Mouse (Mus musculus) CH12.LX (cell line): ENCODE measurements around the gene Agfg1.

ENCODE experiments used
- CHD1 ChIP-seq: IDR thresholded peaks from 2 replicates; pipeline ENCODE4 v1.6.1; 2012; ENCODE audit warnings: low read depth, low read length, improper control_type of control experiment, inconsistent platforms
- CHD2 ChIP-seq: IDR thresholded peaks from 2 replicates; pipeline ENCODE4 v1.6.1; 2011; ENCODE audit warnings: low read length, improper control_type of control experiment
- CTCF ChIP-seq, 2 experiments: IDR thresholded peaks in 1 of 2; conservative IDR thresholded peaks in 1 of 2; 2 replicates each; pipeline ENCODE4 v1.5.1; 2011 to 2012; ENCODE audit warnings: low read depth in 2 of 2, low read length in 2 of 2, improper control_type of control experiment in 1 of 2, inconsistent platforms in 1 of 2, mild to moderate bottlenecking in 1 of 2, moderate library complexity in 1 of 2
- HCFC1 ChIP-seq: IDR thresholded peaks from 2 replicates; pipeline ENCODE4 v1.6.1; 2012; ENCODE audit warnings: low read depth, mild to moderate bottlenecking, inconsistent platforms, low read length, improper control_type of control experiment
- POLR2A ChIP-seq: IDR thresholded peaks from 2 replicates; pipeline ENCODE4 v1.6.1; 2011; ENCODE audit warnings: low read depth, mild to moderate bottlenecking, improper control_type of control experiment, low read length
- USF1 ChIP-seq: IDR thresholded peaks from 2 replicates; pipeline ENCODE4 v1.6.1; 2014; ENCODE audit warnings: low read depth, mild to moderate bottlenecking, inconsistent platforms, low read length, improper control_type of control experiment

- TF ChIP-seq CTCF (conservative IDR thresholded peaks at IDR 0.05 in 1 of 2, IDR thresholded peaks at IDR 0.05 in 1 of 2; ENCODE audit: low read depth in 2 of 2, low read length in 2 of 2) (no peak), CHD2 (no peak), POLR2A (no peak), USF1 (no peak), HCFC1 (no peak), CHD1 (no peak)
These were observed 54.0 kb downstream of the Agfg1 start for GRCm38 (mm10) chr1:82893269-82893668.
